Mouse (Mus musculus): ENCODE results near the gene Lgi4. TPM values are rescaled to one million over a fixed set of nuclear protein-coding genes. Genes with fewer than 3 reads are reported as not detected.

The Lgi4 gene
- polyA plus RNA-seq, 1 experiment, result not detected

DNA sequence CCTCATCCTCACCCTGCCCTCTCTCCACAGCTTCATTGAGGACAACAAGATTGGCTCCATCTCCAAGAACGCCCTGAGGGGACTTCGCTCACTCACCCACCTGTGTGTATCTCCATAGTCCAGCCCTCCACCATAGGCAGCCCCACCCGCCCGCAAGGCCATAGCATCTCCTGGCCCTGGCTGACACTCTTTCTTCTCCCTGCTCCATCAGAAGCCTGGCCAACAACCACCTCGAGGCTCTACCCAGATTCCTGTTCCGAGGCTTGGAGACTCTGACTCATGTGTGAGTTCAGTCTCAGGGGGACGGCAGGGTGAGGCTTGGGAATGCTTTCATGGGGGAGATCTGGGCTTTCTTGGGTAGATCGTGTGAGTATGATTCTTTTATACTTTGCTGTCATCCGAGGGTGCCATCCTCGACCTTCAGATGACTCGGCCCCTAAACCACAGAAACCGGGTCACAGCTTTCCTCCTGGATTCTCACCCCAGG, 4.0 kb downstream of the Lgi4 start:
- Histone ChIP-seq H3ac (ENCODE audit: control insufficient read depth, insufficient read length) (no peak overlapping the region), H3K27me3 (ENCODE audit: control insufficient read depth, insufficient read depth, insufficient read length) (peaks cover 7% of the 10 kb centered on the region), H3K36me3 (ENCODE audit: control insufficient read depth, insufficient read depth) (no peaks in the 10 kb centered on the region), H3K4me2 (ENCODE audit: low read depth) (no peak overlapping the region), H3K4me3 (no peak overlapping the region), H3K79me2 (ENCODE audit: control insufficient read depth, insufficient read depth) (no peaks in the 10 kb centered on the region)
- no peak for TF ChIP-seq USF1 (IDR thresholded peaks at IDR 0.05; ENCODE audit: low read depth)
- TF ChIP-seq TCF3 (IDR thresholded peaks at IDR 0.05; ENCODE audit: insufficient read length, low read depth), result no peak
- no peak for TF ChIP-seq SRF (IDR thresholded peaks at IDR 0.05; ENCODE audit: control insufficient read depth, insufficient read length, low read depth)
- no peak for TF ChIP-seq CEBPB (IDR thresholded peaks at IDR 0.05; ENCODE audit: insufficient read depth, poor library complexity, severe bottlenecking)
- TF ChIP-seq POLR2A (IDR thresholded peaks at IDR 0.05; ENCODE audit: insufficient read length, low read depth), result no peak
- TF ChIP-seq TCF12 (IDR thresholded peaks at IDR 0.05; ENCODE audit: insufficient read depth, poor library complexity, severe bottlenecking), result no peak
- TF ChIP-seq POLR2AphosphoS2 (IDR thresholded peaks at IDR 0.05; ENCODE audit: insufficient read length, low read depth), result no peak
- TF ChIP-seq MYOG (IDR thresholded peaks at IDR 0.05; ENCODE audit: control insufficient read depth in 1 of 3, insufficient read depth in 1 of 3, insufficient read length in 2 of 3, low read depth in 2 of 3), result no peak
- no peak for TF ChIP-seq MYOD1 (IDR thresholded peaks at IDR 0.05; ENCODE audit: control insufficient read depth in 1 of 3, insufficient read length in 2 of 3, low read depth in 2 of 3)
- TF ChIP-seq MAX (IDR thresholded peaks at IDR 0.05; ENCODE audit: low read depth), result no peak

GRCm38 (mm10) chr7:31067836-31068235, 8.7 kb downstream of the Lgi4 start:
- no peak overlapping the region for H3K4me3 ChIP-seq
- H3ac ChIP-seq (ENCODE audit: control insufficient read depth, insufficient read length), result no peak overlapping the region
- H3K79me2 ChIP-seq (ENCODE audit: control insufficient read depth, insufficient read depth), result no peaks in the 10 kb centered on the region
- H3K4me2 ChIP-seq (ENCODE audit: low read depth), result no peak overlapping the region
- TF ChIP-seq MYOD1 (IDR thresholded peaks at IDR 0.05; ENCODE audit: control insufficient read depth in 1 of 3, insufficient read length in 2 of 3, low read depth in 2 of 3) (no peak), E2F4 (IDR thresholded peaks at IDR 0.05; ENCODE audit: insufficient read depth) (no peak), POLR2AphosphoS2 (IDR thresholded peaks at IDR 0.05; ENCODE audit: insufficient read length, low read depth) (no peak), SRF (IDR thresholded peaks at IDR 0.05; ENCODE audit: control insufficient read depth, insufficient read length, low read depth) (no peak), REST (IDR thresholded peaks at IDR 0.05; ENCODE audit: insufficient read depth, insufficient read length) (no peak), POLR2A (IDR thresholded peaks at IDR 0.05; ENCODE audit: insufficient read length, low read depth) (no peak), MAX (IDR thresholded peaks at IDR 0.05; ENCODE audit: low read depth) (no peak), CEBPB (IDR thresholded peaks at IDR 0.05; ENCODE audit: insufficient read depth, poor library complexity, severe bottlenecking) (no peak), USF1 (IDR thresholded peaks at IDR 0.05; ENCODE audit: low read depth) (no peak), MYOG (IDR thresholded peaks at IDR 0.05; ENCODE audit: control insufficient read depth in 1 of 3, insufficient read depth in 1 of 3, insufficient read length in 2 of 3, low read depth in 2 of 3) (no peak), TCF12 (IDR thresholded peaks at IDR 0.05; ENCODE audit: insufficient read depth, poor library complexity, severe bottlenecking) (no peak), TCF3 (IDR thresholded peaks at IDR 0.05; ENCODE audit: insufficient read length, low read depth) (no peak)
- H3K27me3 ChIP-seq (ENCODE audit: control insufficient read depth, insufficient read depth, insufficient read length), result peaks cover 11% of the 10 kb centered on the region
- no peaks in the 10 kb centered on the region for H3K36me3 ChIP-seq (ENCODE audit: control insufficient read depth, insufficient read depth)

DNA sequence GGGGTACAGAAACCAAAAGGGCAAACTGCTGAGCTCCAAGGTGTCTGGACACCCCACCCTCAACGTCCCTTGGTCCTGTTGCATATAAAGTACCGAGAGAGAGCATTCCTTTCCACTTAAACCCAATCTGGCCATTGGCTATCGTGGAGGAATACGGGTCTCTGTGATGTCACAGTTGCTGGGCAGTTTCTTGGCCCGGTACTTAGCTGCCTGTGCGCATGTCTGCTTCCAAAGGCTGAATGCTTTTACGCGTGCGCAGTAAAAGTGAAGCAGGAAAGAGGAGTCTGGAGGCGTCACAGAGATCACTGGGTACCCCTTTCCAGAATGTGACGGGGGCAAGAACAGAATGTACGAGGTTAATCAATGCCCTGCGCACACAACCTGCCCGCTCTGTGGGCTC, 10.3 kb downstream of the Lgi4 start:
- Histone ChIP-seq H3K36me3 (ENCODE audit: control insufficient read depth, insufficient read depth) (no peaks in the 10 kb centered on the region), H3K4me3 (no peak overlapping the region), H3K27me3 (ENCODE audit: control insufficient read depth, insufficient read depth, insufficient read length) (peaks cover 11% of the 10 kb centered on the region), H3K79me2 (ENCODE audit: control insufficient read depth, insufficient read depth) (no peaks in the 10 kb centered on the region), H3ac (ENCODE audit: control insufficient read depth, insufficient read length) (no peak overlapping the region), H3K4me2 (ENCODE audit: low read depth) (no peak overlapping the region)
- TF ChIP-seq REST (IDR thresholded peaks at IDR 0.05; ENCODE audit: insufficient read depth, insufficient read length) (no peak), USF1 (IDR thresholded peaks at IDR 0.05; ENCODE audit: low read depth) (no peak), MYOG (IDR thresholded peaks at IDR 0.05; ENCODE audit: control insufficient read depth in 1 of 3, insufficient read depth in 1 of 3, insufficient read length in 2 of 3, low read depth in 2 of 3) (no peak), TCF3 (IDR thresholded peaks at IDR 0.05; ENCODE audit: insufficient read length, low read depth) (no peak), POLR2AphosphoS2 (IDR thresholded peaks at IDR 0.05; ENCODE audit: insufficient read length, low read depth) (no peak), MAX (IDR thresholded peaks at IDR 0.05; ENCODE audit: low read depth) (no peak), SRF (IDR thresholded peaks at IDR 0.05; ENCODE audit: control insufficient read depth, insufficient read length, low read depth) (no peak), CEBPB (IDR thresholded peaks at IDR 0.05; ENCODE audit: insufficient read depth, poor library complexity, severe bottlenecking) (no peak), MYOD1 (IDR thresholded peaks at IDR 0.05; ENCODE audit: control insufficient read depth in 1 of 3, insufficient read length in 2 of 3, low read depth in 2 of 3) (no peak), TCF12 (IDR thresholded peaks at IDR 0.05; ENCODE audit: insufficient read depth, poor library complexity, severe bottlenecking) (no peak)

DNA sequence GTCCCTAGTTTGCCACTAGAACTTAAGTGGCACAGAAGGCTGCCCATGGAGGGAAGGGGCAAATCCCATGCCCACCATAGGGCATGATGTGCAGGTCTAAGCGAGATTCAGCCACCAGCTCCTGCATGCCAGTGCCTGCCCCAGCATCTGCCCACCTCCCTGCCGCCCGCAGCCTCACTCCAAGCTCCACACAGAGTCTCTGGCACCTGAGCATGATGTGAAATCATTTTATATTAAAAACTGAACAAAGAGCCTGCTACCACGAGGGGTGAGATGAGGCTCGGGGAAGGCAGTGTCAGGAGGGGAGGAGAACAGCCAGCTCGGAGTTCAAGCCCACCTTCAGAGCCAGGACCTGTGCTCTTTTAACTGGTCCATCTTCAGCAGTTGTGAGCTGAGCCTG, 11.2 kb downstream of the Lgi4 start:
- no peak for TF ChIP-seq POLR2A (IDR thresholded peaks at IDR 0.05; ENCODE audit: insufficient read length, low read depth)
- no peak for TF ChIP-seq CEBPB (IDR thresholded peaks at IDR 0.05; ENCODE audit: insufficient read depth, poor library complexity, severe bottlenecking)
- no peak for TF ChIP-seq MAX (IDR thresholded peaks at IDR 0.05; ENCODE audit: low read depth)
- TF ChIP-seq MYOG (IDR thresholded peaks at IDR 0.05; ENCODE audit: control insufficient read depth in 1 of 3, insufficient read depth in 1 of 3, insufficient read length in 2 of 3, low read depth in 2 of 3), result no peak
- no peak for TF ChIP-seq TCF12 (IDR thresholded peaks at IDR 0.05; ENCODE audit: insufficient read depth, poor library complexity, severe bottlenecking)
- TF ChIP-seq TCF3 (IDR thresholded peaks at IDR 0.05; ENCODE audit: insufficient read length, low read depth), result no peak
- no peak for TF ChIP-seq REST (IDR thresholded peaks at IDR 0.05; ENCODE audit: insufficient read depth, insufficient read length)
- no peak for TF ChIP-seq USF1 (IDR thresholded peaks at IDR 0.05; ENCODE audit: low read depth)
- TF ChIP-seq POLR2AphosphoS2 (IDR thresholded peaks at IDR 0.05; ENCODE audit: insufficient read length, low read depth), result no peak
- no peak for TF ChIP-seq SRF (IDR thresholded peaks at IDR 0.05; ENCODE audit: control insufficient read depth, insufficient read length, low read depth)
- TF ChIP-seq MYOD1 (IDR thresholded peaks at IDR 0.05; ENCODE audit: control insufficient read depth in 1 of 3, insufficient read length in 2 of 3, low read depth in 2 of 3), result no peak
- no peak for TF ChIP-seq E2F4 (IDR thresholded peaks at IDR 0.05; ENCODE audit: insufficient read depth)
- no peak overlapping the region for H3ac ChIP-seq (ENCODE audit: control insufficient read depth, insufficient read length)
- no peaks in the 10 kb centered on the region for H3K36me3 ChIP-seq (ENCODE audit: control insufficient read depth, insufficient read depth)
- H3K27me3 ChIP-seq (ENCODE audit: control insufficient read depth, insufficient read depth, insufficient read length), result peaks cover 11% of the 10 kb centered on the region
- no peaks in the 10 kb centered on the region for H3K79me2 ChIP-seq (ENCODE audit: control insufficient read depth, insufficient read depth)
- H3K4me3 ChIP-seq, result no peak overlapping the region
- H3K4me2 ChIP-seq (ENCODE audit: low read depth), result no peak overlapping the region
